Mouse (Mus musculus) left cerebral cortex, adult 11 months (tissue): ENCODE measurements around the gene Atad1.
"Not testable (repeated sequence)": the region's sequence is repeated elsewhere in the genome, so short reads cannot be mapped to it uniquely, and the experiment has no call there.

Source experiments
- DNase-seq: peaks from one replicate; pipeline ENCODE4 v3.0.0; 2022; ENCODE audit warnings: low spot score

The Atad1 gene

DNA sequence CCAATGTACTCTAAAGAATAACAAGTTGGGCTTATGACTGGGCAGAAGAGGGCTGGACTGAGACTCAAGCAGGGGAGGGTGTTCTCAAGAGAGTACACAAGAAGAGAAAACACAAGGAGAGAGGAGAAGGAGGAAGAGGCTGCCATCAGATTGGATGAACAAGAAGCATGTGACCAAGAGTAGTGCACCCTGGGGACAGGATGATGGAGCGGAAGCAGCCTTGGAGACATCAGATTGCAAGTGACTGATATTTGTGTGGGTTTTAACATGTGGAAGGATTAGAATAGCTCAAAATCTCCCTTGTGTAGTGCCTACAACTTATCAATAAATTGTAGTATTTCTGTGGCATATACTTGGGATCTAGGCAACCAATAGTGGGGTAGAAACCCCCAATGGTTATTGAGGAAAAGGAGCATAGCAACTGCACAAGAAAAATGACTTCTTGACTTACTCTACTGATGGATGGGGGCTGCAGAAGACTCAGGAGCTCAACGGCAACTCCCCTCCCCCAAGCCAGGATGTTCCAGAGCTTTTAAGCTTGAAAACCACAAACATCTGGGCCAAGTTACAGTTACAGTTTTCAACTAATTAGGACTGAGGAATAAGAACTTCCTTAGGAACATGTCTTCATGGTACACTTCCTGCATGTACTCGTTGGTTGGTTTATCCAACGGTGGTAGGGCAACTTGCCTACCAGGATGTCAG lies 1.2 kb upstream of the Atad1 start:
- DNase-seq = no peak

DNA sequence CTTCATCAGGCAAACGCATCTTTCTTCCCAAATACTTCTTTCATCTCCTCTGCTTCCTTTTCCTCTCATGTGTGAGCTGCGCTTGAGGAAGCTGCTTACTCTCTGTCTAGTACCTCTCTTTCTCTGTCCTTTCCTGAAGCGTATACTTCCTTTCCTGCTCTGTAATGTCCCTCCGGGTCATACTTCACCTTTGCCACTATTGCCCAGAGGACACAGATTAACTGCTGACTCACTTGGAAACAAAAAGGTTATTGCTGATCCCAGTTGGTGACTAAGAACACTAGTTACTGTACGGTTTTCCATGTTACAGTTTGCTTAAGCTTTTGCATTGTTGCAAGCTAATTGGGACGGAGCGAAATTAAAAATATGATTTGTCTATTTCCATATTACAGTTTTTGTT lies 1.7 kb downstream of the Atad1 start:
- DNase-seq = no peak

DNA sequence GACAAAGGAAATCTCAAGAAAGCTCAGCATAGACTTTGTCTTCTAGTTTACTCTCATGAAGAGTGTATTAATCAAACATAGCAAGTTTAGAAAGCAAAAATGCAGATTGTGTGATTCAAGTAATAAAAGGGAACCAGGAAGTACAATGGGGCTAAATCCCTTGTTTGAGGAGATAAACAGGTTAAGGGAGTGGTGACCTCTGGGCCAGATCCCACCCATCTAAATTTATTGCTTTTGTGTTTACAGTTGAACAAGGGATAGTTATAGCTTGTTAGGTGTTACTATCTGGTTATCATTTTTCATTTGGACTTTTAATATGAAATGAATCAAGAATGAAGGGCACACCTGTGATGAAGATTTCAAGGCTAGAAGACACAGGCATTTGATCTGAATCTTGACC lies 6.7 kb downstream of the Atad1 start:
- no peak for DNase-seq

DNA sequence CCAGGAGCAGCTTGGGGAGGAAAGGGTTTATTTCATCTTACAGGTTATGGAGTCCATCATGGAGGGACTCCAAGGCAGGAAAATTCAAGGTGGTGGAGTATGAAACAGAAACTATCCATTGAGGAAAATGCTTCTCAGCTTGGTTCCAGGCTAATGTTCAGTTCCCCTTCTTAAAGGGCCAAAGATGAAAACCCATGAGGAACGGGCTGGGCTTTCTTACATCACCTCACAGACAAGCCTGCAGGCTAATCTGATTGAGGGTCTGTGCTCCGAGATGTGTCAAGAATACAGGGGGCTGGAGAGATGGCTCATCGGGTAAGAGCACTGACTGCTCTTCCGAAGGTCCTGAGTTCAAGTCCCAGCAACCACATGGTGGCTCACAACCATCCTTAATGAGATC lies 9.8 kb downstream of the Atad1 start:
- DNase-seq = no peak

DNA sequence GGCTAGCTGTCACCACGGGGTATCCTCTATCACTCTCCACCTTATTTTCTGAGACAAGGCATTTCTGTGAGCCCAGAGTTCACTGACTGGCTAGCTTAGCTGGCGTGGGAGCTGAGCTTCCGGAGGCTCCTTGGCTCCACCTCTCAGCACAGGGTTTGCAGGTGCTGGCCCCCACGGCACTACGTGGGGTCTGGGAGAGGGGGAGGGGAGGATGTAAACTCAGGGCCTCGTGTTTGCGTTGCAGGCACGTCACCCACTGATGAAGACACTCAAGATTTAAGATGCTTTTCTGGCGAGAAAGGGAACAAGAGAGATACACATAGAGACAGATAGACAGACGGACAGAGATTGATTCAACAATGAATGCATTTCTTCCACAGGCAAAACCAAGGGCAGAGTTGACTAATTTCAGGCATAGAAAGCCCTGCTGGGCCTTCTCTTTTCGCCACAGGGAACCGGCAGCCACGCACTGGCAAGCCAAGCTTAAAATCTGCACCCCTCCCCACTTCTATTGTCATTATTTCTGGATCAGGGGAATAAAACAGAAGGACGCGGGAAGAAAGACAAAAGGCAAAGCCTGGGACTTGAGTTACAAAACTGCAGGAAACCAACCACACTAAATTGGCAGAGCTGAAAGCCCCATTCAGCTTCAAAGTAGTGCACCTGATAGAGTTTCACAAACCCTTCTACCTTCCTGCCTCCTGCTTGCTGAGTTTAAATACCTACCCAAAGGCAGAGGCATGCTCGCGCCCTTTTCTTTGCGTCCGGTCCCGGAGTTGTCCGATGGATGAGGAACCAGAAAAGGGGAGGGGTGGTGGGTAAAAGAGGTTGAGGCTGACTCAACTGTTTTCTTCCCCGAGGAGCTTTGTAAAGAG lies 12.9 kb downstream of the Atad1 start:
- no peak for DNase-seq

DNA sequence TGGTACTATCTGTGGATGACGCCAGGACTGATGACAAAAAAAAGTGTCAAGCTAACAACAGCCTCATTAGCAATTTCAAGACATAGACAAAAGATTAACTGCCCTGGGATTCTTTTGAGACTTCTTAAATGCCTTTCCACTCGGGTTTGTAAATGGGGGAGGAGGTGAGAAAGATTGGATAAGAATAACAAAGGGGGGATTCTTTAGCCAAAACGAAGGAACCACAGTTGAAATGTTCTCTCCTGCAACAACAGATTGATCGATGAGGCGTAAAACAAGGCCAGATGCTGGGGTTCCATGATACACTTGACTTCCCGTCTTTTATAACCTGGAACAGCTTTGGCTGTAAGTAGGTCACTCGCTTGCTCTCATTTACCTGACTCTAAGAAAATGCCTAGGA lies 15.8 kb downstream of the Atad1 start:
- DNase-seq = no peak

DNA sequence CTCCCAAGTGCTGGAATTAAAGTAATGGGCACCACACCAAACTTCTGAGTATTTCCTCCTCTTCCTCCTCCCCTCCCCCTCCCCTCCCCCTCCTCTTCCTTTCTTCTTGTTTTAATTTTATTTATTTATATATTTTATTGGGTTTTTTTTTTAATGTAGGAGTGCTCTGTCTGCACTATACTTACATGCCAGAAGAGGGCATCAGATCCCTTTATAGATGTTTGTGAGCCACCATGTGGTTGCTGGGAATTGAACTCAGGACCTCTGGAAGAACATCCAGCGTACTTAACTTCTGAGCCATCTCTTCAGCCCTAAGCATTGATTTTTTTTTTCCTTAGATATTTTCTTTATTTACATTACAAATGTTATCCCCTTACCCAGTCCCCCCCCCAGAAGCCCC lies 19.3 kb downstream of the Atad1 start:
- no peak for DNase-seq

DNA sequence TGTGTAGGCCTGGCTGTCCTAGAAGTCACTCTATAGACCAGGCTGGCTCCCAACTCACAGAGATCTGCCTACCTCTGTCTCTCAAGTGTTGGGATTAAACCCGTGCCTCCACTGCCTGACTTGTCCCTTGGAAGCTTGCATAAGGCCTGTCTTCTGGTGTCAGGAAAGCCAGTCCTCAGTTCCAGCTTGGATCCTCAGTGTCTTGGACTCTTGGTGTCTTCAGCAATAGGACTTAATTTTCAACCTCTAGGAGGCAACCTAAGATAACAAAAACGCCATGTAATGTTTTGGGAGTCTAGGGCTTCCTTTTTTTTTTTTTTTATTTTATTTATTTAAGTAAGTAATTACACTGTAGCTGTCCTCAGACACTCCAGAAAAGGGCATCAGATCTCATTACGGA lies 22.0 kb downstream of the Atad1 start:
- DNase-seq = no peak

DNA sequence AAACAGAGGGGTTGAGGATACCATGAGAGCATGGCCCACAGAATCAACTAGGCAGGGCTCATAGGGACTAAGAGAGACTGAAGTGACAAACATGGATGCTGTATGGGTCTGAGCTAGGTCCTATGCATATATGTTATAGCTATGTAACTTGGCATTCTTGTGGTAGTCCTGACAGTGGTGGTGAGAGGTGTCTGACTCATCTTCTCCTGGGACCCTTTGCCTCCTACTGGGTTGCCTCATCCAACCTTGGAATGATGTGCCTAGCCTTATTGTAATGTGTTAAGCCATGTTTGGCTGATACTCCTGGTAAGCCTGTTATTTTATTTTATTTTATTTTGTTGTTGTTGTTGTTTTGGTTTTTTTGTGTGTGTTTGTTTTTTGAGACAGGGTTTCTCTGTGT lies 23.9 kb downstream of the Atad1 start:
- DNase-seq = no peak

DNA sequence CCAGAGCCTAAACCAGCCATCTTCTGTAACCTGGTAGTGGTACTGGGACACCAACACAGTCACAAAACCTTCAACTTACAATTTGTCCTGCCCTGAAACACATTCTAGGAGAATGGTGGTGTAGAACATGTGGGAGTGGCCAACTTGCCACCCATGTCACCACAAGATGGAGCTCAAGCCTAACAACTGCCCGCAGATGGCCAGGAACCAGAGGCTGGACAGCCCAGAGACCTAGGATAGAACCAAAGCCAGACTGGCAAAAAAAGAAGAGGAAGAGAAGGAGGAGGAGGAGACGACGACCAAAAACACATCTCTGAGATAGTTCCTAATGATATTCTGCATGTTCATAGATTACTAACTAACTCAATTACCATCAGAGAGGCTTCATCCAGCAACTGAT lies 24.4 kb downstream of the Atad1 start:
- DNase-seq = peak; percentile 68

DNA sequence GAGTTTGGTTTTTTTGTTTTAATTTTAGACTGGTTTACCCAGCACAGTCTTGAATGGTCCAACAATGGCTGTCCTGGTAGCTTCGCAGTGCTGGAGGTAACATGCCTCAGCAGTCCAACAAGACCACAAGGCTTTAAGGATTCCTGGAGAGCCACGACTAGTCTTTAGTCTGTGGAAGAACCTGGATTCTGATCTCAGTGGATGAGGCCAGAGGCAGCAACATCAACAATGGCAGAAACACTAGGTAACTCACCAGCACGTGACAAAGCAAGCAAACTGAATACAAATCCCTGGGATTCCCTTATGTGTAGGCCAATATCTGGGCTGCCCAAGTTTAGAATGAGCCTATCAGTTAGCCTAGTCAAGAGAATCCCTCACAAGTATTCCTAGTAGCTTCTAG lies 26.1 kb downstream of the Atad1 start:
- DNase-seq = no peak

DNA sequence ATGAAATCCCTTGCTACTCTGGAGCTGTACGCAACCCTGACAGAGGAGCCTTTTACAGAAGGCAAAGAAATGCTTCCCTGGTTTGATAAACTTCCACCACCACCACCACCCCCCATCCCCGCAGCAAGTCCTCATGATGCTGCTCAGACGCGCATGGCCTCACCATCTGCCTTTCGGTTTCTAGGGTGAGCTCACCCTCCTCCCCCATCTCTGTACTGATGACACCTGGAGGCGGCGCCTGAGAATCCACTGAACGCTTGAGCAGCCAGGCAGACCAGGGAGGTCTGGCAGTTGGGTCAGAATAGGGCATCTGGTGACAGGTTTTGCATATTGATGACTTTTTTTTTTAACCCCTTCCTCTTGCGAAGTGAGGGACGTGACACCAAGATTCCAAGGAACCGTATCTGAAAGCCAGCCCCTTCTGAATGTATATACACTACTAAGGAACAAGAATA lies 27.0 kb downstream of the Atad1 start:
- peak; percentile 63 for DNase-seq

DNA sequence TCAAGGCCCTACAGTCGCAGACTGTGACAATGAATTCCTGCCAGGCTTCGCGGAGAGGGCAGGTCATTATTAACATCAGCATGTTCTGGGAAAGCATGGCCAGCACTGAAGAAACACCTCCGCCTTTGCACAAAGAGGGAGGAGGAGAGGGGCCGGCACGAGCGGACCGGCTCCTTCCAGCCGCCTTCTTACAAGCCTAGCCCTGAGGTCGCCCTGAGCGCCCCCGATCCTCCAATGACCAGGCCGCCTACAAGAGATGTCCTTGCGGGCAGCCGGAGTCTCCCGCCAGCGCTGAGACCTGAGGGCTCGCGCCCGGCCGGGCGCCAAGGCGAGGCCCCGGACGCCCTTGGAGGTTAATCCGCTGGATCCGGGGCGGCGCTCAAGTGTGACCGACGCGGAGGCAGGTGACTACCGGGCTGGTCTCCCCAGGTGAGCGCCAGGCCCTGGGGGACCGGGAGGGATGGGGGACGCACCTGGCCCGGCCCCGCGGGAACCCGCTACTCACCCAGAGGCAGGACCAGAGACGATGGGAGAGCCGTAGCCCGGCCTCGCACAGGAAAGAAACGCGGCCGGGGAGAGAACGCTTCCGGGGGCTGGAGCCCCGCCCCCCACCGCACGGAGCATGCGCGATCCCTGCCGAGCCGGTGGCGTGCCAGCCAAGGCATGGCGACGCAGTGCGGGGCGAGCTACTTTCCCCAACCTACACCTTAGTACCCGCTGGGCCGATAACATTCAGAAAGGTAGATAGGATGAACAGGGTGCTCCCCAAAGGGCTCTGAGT lies 27.6 kb downstream of the Atad1 start:
- DNase-seq = peak; percentile 77

DNA sequence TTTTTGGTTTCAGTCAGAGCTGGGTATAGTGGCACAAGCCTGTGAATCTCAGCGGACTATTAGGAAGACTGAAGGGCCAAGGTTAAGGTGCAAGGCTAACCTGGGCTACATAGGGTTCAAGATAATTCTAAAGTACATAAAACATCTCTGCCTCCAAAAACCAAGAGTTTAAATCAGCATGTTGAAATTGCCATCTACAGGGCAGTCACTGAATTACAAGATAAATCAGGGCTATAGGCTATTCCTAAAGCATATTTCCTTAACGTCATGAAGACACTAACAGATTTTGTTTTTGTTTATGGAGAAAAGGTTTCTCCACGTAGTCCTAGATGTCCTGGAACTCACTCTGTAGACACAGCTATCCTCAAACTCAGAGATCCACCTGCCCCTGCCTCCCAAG lies 29.3 kb downstream of the Atad1 start:
- no peak for DNase-seq

DNA sequence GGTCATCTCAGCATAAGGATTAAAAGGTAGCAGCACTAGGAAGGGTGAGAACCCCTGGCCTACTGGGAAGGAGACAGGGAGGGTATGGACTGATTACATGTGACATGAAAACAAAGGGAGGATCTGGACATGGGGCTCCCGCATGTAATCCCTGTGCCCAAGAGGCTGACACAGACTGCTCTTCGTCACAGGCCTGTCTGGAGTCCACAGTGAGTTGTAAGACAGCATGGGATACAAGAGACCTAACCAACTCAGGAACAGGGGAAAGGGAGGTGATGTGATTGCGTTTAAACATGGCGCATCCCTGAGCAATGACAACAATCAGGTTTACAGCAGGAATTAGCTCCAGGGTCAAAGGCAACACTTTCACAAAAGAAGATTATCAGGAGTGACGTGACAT lies 30.6 kb downstream of the Atad1 start:
- DNase-seq = no peak

DNA sequence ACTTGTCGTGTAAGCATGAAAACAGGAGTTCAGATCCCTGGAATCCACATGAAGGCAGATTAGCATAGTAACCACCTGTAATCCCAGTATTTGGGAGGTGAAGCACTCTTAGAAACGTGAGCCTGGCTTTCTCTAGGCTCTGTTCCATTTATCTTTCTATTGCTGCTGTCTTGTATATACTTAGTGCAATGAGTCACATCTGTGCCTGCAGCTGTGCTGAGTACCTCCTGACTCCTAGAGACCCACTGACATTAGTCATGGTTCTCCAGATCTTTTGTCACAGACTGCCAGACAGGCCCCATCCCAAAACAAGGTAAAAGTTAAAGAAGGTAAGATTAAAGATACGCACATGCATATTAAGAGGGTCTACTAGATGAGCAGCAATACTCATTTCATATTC lies 37.4 kb downstream of the Atad1 start:
- DNase-seq = no peak

DNA sequence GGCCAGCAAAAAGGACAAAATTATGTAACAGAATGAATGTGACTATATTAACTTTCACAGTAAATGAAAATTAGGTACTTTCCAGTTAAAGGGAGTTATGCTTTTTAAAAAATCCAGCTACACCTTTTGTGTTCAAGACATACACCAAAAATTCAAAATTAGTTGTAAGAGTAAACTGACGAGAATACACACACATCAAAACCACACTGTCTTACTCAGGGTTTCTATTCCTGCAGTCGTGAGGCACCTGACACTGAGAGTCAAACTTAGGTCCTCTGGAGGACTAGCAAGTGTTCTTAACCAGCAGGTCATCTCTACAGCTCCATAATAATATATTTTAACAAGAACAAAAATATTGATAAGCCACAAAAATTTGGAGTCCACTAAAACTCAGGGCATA lies 42.9 kb downstream of the Atad1 start:
- no peak for DNase-seq

DNA sequence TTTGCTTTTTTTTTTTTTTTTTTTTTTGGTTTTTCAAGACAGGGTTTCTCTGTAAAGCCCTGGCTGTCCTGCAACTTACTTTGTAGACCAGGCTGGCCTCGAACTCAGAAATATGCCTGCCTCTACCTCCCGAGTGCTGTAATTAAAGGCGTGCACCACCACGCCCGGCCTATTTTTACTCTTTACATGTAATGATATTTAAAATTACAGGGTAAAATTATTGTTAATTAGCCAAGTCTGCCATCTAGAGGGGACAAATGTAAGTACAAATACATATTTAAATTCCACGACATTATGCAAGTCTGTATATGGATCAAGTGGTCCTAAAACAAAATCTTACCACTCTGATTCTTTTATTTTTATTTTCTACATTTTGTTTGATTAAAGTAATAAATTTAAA lies 49.9 kb downstream of the Atad1 start:
- no peak for DNase-seq

DNA sequence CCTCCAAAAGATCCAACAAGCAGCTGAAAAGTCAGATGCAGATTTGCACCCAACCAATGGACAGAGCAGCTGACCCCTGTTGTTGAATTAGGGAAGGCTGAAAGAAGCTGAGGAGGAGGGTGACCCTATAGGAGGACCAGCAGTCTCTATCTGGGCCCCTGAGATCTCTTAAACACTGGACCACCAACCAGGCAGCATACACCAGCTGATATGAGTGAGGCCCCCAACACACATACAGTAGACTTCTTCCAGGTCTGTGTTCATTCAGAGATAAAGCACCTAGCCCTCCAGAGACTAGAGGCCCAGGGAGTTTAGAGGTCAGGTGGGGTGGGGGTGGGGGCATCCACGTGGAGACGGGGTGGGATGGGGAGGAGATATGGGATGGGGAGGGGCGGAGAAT lies 51.4 kb downstream of the Atad1 start:
- not testable (repeated sequence) for DNase-seq

DNA sequence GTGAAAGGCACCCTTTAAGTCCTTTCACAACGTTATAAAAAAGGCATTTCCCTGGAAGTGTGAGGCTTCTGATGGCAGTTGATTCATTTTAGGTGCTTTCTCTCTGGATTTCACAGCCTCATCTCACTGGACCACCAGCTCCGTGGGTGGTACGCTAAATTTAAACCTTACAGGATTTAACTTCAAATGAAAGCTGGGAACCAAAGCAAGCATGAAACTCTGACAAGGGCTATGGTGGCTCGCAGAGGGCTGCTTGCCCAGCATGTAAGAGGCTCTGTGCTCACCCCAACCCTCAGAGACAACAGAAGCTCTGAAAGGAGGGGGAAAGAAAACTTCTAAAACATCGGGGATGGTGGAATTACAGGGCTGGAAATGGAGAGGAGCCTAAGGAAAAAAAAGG lies 51.9 kb downstream of the Atad1 start:
- DNase-seq = no peak

DNA sequence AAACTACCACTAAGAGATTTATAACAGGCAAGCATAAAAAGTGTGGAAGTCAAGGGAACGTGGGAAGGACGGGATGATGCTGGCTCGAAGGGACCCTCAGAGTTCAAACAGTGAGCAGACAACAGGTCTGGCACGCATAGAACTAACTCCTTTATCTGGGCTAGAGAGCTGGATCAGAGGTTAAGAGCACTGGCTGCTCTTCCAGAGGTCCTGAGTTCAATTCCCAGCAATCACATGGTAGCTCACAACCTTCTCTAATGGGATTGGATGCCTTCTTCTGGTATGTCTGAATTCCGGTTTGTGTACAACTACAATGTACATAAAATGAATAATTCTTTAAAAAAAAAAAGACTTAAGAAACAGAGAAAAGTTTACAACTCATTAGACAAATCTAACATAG lies 56.5 kb downstream of the Atad1 start:
- no peak for DNase-seq

DNA sequence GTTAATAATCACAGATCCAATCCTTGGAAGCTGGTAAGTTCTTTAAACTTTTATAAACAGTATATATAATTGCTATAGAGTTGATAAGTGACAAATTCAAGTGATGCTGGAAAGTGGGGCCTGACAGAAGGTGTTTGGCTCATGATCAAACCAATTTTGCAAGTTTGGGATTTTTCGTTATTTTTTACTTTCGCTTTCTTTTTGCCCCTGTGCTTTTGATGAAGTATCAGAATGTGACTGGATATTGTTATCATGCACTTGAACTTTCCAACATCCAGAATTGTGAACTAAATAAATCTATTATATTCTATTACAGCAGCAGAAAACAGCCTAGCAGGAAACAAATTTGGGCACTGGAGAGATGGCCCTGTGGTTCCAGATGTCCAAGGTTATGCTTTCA lies 58.7 kb downstream of the Atad1 start:
- DNase-seq = no peak

DNA sequence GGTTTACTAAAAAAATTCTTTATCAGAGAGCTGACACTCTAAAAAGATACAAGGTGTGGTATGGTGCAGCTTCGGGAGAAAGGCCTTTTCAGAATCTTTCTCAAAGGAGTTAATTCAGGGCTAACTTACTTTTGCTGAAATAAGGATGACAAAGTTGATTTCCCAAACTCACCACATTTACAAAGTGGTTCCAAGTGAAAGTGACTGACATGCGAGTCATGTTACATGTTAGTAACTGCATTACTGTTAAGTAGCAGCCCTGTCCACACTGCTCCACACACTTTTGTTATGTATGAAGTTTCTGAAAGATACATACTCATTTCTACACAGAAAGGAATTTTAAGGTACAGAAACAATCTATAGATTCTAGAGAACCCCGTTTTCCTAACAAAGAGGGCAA lies 63.8 kb downstream of the Atad1 start:
- no peak for DNase-seq
